Mouse (Mus musculus) urinary bladder, postnatal 4 days (tissue): ENCODE measurements around the gene Tmem210.
"Not testable (repeated sequence)": the region's sequence is repeated elsewhere in the genome, so short reads cannot be mapped to it uniquely, and the experiment has no call there.

Experiments used
- DNase-seq, 2 experiments: peaks; one replicate each; pipeline ENCODE4 v3.0.0; 2021 to 2022; ENCODE audit warnings: low spot score in 2 of 2

Gene Tmem210

GRCm38 (mm10) chr2:25287927-25288649 is at the start of gene Tmem210:
Gene Tmem210, plus strand, starts transcription at chr2:25288145.
- no peak for DNase-seq

GRCm38 (mm10) chr2:25239766-25240165 is 48.2 kb upstream of the Tmem210 start:
- DNase-seq, result no peak

GRCm38 (mm10) chr2:25240310-25240709 is 47.6 kb upstream of the Tmem210 start:
- no peak for DNase-seq

GRCm38 (mm10) chr2:25240723-25241437 is 47.1 kb upstream of the Tmem210 start:
- DNase-seq, result peak; percentile 61 to 69

GRCm38 (mm10) chr2:25241438-25241775 is 46.5 kb upstream of the Tmem210 start:
- no peak for DNase-seq

- DNase-seq, result no peak
Observed at GRCm38 (mm10) chr2:25242101-25242506, 45.8 kb upstream of the Tmem210 start, which contains the start of the genes Rnf208 and Cysrt1. Gene Rnf208, plus strand, starts transcription at chr2:25242255. Gene Cysrt1, minus strand, starts transcription at chr2:25242452.

- no peak for DNase-seq
Observed at GRCm38 (mm10) chr2:25243342-25243741, 44.6 kb upstream of the Tmem210 start.

- DNase-seq, result no peak
Observed at GRCm38 (mm10) chr2:25244144-25244543, 43.8 kb upstream of the Tmem210 start.

GRCm38 (mm10) chr2:25246183-25247072 is 41.5 kb upstream of the Tmem210 start, which contains the start of gene AL732309.1:
Gene AL732309.1, minus strand, starts transcription at chr2:25246863.
- DNase-seq, result no peak

GRCm38 (mm10) chr2:25252331-25252730 is 35.6 kb upstream of the Tmem210 start:
- DNase-seq, result no peak

- peak; percentile 78 to 86 for DNase-seq
Observed at GRCm38 (mm10) chr2:25255284-25255779, 32.6 kb upstream of the Tmem210 start, which contains the start of gene Tmem203. Gene Tmem203, plus strand, starts transcription at chr2:25255439.

GRCm38 (mm10) chr2:25256443-25257109 is 31.4 kb upstream of the Tmem210 start:
- DNase-seq, result not testable (repeated sequence)

GRCm38 (mm10) chr2:25257250-25257649 is 30.7 kb upstream of the Tmem210 start:
- DNase-seq, result not testable (repeated sequence)

GRCm38 (mm10) chr2:25258887-25259286 is 29.1 kb upstream of the Tmem210 start:
- no peak for DNase-seq

- DNase-seq, result no peak
Observed at GRCm38 (mm10) chr2:25261870-25262269, 26.1 kb upstream of the Tmem210 start.

GRCm38 (mm10) chr2:25262291-25262767 is 25.6 kb upstream of the Tmem210 start, which contains the start of gene Tprn:
Gene Tprn, plus strand, starts transcription at chr2:25262618.
- DNase-seq, result peak; percentile 89 to 93

- no peak for DNase-seq
Observed at GRCm38 (mm10) chr2:25262795-25263622, 24.9 kb upstream of the Tmem210 start.

- no peak for DNase-seq
Observed at GRCm38 (mm10) chr2:25263623-25264285, 24.2 kb upstream of the Tmem210 start.

- DNase-seq, result no peak
Observed at GRCm38 (mm10) chr2:25264286-25264660, 23.7 kb upstream of the Tmem210 start.
